Mouse (Mus musculus): ENCODE measurements around the gene Prkaa2.
A peak's percentile ranks its signal among the peaks of the same experiment; 100 is the strongest.
"Not testable (repeated sequence)": the region's sequence is repeated elsewhere in the genome, so short reads cannot be mapped to it uniquely, and the experiment has no call there.

Gene Prkaa2

DNA sequence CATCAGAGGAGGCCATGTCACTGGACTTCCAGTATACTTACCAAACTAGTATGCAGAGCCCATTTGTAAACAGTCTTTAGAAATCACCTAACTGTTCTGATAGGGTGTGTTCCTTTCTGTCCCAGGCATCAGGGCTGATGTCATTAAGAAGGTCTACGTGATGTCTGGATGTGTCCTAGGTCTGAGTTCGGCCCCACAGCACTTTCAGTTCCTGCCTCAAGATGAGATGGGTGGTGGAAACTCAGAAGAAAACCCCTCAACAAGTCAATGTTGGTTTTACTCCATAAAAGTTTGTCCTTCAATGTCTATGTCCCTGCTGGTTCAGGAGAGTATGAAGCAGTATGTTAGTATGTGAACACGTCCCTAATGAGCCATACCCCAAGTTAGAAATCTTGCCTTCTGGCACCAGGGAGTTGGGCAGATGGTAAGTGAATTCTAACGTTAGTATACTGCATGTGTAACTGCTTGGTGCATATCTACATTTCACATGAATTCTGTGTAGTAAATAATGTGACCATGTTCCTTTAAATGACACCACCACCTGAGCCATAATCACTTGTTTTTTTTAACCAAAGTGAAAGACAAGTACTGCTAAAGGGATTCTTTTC lies 93.6 kb downstream of the Prkaa2 start:
- peak; percentile 34 for DNase-seq (ENCODE audit: low read depth, low spot score)

DNA sequence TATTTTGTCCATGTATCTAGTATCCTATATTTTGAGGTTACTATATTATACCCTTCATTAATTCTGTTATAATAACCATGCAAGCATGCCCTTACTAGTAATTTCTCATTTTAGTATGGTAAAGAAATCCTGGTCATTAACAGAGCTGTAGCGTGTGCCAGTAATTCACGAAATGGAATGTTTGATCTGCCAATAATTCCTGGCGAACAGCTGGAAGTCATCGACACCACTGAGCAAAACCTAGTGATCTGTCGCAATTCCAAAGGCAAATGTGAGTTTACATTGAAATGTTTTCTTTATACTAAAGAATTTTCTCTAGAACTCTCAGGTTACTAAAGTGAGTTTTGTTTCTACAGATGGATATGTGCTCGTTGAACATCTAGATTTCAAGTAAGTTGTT lies 94.2 kb downstream of the Prkaa2 start:
- no peak for DNase-seq (ENCODE audit: low read depth, low spot score)

DNA sequence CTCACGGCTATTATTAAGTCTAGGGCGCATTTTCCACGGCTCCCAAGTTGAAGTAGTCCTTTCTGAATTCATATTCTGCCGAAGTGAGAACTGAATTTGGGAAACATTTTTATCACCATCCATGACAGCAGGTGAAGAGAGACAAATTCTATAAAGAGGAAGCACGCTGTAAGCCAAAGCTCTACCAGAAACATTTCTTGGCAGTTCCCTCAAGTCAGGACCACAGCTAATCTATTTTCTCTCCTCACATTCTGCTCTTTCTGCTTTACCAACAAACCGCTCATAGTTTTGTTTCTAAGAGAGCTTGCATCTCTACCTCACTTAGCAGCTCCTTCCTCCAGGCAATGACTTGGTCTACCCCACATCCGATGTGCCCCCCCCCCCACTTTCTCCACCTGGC lies 96.0 kb downstream of the Prkaa2 start:
- no peak for DNase-seq (ENCODE audit: low read depth, low spot score)

DNA sequence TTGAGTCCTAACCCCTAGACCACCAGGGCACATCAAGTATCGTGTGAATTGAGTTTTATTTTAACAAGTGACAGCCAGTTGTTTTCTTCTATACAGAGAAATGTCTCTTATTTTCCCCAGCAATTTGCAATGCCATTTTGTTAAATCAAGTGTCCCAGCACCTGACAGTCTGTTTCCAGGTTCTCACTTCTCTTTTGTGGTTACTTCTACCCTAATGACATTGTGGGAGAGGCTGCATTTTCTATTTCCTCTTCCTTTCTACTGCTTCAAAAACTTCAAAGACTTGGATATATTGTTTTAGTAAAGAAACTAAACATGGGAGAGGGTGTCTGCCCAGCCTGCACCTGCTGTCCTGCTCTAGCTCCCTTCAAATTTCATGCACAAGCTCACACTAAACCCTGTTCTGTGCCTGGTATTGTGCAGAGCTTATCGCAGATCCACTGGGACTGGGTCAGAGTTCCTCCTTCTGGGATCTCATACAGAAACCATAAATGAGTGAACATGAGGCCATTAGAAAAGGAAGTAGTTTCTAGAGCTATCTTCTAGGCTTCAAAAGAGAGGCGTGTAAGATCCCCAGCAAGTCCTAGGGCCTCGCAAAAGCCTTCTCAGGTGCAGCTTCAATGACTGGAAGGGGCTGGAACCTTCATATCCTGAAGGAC lies 102.2 kb downstream of the Prkaa2 start:
- no peak for DNase-seq (ENCODE audit: low read depth, low spot score)

DNA sequence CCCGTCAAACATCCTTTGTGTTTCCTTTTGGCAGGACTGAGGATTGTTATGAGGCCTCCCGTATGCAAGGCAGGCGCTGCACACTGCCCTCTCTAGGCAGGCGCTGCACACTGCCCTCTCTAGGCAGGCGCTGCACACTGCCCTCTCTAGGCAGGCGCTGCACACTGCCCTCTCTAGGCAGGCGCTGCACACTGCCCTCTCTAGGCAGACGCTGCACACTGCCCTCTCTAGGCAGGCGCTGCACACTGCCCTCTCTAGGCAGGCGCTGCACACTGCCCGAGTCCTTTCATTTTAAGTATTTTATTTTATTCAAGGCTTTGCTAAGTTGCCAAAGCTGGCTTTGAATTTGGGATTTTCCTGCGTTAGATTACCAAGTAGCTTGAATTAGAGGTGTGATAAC lies 105.0 kb downstream of the Prkaa2 start:
- not testable (repeated sequence) for DNase-seq (ENCODE audit: low read depth, low spot score)

DNA sequence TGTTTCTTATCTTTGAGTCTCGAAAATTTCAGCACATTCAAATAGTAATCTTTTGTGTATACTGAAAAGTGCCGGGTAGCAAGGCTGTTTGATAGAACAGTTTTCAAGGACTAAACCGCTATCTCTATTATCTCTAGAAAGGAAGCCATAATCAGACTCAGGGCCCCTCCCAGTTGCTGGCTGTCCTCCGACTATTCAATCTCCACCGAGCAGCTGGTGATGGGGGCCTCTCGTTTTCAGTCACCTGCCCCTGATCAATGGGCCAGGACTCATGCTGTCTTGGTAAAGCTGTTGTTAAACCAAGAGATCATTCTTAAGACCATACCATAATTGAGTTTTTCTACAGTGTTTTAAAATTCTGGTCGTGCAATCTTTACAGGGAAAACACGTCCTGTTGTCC lies 105.6 kb downstream of the Prkaa2 start:
- DNase-seq (ENCODE audit: low read depth, low spot score) = no peak

DNA sequence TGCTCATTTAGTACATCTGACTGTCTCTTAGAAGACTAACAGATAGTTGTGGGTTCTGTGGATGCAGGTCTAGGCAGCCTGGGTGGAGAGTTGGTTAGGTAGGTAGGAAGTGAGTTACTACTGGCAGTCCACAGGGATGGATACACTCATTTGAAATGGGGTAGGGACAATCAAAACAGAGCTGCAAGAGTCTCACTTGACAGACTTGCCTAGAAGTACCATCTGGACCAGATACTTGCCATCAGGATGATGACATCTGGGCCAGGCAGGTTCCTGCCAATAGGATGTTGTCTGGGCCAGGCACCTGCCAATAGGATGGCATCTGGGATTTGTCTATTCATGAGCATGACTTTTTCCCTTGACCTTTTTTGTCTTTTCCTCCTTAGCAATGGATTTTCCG lies 108.0 kb downstream of the Prkaa2 start:
- DNase-seq (ENCODE audit: low read depth, low spot score) = no peak

DNA sequence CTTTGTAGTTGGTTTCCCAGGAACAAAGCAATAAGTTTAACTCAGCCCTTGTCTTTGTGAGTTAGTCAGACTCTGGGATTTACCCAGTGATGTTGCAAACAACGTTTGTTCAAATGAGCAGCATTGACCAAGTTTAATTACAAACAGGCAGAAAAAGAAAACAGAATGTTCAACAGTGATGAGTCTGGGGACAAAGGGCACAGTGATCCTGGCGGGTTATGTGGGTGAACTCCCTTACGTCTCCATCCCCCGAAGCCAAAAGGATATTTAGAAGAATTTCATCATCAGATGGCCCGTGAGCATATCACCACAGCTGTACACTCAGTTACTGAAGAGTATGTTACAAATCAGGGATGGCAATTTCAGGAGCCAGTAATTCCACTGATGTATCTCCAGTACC lies 110.0 kb downstream of the Prkaa2 start:
- no peak for DNase-seq (ENCODE audit: low read depth, low spot score)

DNA sequence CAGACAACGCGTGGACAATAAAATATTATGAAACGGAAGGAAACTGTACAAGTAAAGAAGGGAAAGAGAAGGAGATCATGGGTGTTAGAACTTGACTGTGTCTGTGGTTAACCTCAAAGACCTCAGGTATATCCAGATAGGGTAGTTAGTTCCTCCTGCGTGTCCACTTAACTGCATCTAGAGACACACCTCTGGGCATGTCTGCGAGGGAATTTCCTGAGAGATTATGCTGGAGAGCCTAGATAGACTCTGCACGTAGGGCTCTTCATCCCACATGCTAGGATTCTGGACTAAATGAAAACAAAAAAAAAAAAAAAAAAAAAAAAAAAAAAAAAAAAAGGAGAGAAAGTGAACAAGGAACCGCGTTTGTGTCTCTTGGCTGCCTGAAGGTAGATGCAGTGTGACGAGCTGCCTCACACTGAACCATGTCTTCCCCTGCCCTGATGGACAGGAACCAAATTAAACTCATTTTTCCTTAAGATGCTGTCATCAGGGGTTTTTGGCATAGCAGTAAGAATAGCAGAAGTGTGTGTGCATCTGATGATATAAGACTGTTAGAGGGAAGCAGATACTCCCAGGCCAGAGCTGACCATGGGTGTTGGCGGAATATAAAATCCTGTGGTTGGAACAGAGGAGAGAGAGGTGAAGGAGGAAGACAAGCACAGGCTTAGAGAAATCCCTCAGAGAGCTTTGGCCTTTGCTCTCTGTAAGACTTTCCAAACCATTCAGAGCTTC lies 116.4 kb downstream of the Prkaa2 start:
- DNase-seq (ENCODE audit: low read depth, low spot score) = no peak

DNA sequence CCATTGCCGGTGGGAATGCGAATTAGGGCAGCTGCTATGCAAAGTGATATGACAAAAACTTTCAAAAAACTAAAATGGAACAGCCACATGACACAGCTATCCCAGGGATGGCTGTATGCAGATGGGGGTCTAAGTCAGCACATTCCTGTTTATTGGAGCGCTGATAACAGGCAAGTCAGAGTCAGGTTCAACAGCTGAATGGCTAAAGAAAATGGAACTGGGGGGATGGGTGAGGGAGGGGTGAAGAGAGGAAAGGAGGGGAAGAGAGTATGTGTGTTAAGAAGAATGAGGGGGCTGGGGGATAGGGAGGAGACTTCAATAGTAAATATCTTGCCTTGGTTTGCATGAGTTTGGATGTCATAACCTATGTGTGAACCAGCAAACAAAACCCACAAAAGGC lies 117.4 kb downstream of the Prkaa2 start:
- DNase-seq (ENCODE audit: low read depth, low spot score) = no peak

DNA sequence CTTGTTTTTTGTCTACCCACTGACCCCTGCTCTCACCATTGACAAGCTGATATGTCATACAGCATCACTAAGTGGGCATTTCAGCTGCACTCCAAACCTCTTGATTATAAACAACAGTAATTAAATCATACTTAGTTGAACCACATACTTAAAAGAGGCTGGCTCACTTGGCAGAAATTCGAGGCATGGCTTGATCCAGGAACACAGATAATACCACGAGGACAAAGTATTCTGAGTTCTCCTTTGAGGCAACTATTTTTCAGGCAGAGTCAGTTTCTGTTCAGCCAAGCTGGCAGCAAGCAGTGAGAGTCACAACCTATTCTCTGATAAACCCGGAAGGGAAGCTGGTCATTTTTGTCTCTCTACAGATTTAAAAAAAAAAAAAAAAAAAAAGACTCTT lies 119.0 kb downstream of the Prkaa2 start:
- DNase-seq (ENCODE audit: low read depth, low spot score) = no peak

DNA sequence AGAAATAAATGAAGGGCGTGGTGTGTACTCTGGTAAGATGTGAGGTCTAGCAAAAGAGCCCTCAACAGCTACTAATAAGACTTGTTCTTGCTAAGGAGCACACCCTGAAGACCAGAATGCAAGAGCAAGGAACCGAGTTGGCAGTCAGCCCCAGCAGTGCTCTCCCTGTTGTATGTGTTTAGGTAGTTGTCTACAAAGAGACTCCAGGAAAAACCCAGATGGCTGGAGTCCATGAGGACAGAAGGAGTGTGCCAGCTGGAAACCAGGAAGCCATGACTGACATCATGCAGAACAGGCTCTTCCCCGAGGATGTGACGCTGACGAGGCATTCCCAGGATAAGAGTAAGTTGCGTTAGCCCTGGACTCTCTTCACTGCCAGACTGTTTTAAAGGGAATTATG lies 119.7 kb downstream of the Prkaa2 start:
- DNase-seq (ENCODE audit: low read depth, low spot score) = no peak

DNA sequence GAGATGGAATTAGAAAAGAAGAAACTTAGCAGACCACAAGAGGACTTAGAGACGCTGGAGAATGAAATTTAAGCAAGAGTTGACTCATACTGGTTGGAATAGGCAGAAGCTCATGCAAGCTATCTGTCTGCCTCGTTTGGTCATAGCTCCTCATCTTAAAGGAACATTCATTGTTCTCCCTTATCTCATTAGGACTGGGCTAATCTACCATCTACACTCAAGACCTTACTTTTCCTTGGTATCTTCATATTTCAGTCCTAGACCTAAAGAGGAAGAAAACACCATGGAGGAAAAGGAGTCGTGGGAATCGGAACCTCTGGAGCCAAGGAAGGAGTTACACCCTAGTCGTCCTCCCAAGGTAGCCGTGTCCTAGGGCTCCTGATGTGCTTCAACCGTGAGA lies 121.0 kb downstream of the Prkaa2 start:
- DNase-seq (ENCODE audit: low read depth, low spot score) = no peak

DNA sequence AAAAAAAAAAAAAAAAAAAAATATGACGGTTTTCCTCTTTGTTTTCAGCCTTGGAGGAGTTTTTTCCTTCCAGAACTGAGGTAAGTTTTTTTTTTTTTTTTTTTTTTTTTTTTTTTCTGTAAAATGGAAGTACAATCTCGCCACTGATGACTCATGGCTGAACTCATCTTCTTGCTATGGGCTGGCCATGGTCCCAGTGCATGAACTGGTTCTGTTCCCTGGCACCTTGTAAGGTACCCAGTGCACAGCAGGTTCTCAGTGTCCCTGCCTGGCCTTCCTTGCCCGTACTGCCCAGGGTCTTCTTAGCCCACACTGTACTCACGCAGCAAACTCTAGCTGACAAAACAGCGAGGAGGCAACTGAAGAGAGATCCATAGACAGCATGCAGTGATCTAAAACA lies 121.6 kb downstream of the Prkaa2 start:
- no peak for DNase-seq (ENCODE audit: low read depth, low spot score)

DNA sequence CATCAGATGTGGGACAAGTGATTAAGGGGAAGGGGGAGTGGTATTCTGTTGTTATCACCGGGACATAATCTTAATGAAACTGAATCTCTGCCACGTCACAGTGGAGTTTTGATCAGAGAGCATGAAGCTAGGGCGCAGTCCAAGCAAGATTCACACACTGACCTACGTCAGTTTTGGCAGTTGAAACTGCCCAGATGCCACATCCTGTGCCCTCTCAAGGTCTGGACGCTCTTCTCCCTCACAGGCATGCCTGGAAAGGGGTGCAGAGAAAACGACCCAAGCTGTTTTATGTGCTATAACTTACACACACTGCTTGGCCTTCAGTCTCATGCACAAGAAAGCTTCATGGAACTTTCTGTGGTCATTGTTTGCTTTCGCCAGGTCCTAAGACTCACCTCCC lies 122.1 kb downstream of the Prkaa2 start:
- no peak for DNase-seq (ENCODE audit: low read depth, low spot score)

DNA sequence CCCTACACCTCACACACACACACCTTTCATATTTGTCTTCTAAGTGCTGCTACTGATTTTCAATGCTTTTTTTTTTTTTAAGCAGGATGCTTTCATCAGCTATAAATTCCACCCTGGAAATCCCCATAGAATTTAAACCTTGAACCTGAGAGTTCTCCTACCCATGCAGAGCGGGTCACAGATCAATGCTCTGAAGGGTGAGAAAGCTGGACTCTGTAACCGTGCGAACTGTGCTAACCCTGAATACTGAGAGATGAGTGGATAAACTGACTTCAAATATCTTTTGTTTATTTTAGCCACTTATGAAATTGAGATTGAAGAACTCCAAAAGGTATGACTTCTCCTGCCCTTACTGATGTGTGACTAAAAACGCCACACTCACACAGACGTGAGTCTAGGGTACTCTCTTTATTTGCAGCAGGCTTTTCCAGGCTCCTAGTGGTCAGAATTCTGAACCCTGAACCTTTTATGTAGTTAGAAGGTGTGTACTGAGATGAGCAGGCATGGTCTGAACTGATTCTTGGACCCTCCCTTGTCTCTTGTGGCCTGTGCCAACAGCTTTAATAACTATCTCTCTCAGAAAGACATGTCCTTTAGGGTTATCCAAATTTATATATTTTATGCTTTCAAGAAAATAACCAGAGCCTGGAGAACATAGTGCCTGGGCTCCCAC lies 123.6 kb downstream of the Prkaa2 start:
- DNase-seq (ENCODE audit: low read depth, low spot score) = no peak

All from brain, embryonic 18.5 days (tissue).